Mouse (Mus musculus) right cerebral cortex, postnatal 25 days (tissue): ENCODE data around the gene Proser3.
"Not testable (repeated sequence)": the region's sequence is repeated elsewhere in the genome, so short reads cannot be mapped to it uniquely, and the experiment has no call there.

ENCODE experiments used
- DNase-seq: peaks from one replicate; pipeline ENCODE4 v3.0.0; 2022

The Proser3 gene

GRCm38 (mm10) chr7:30534633-30535577 lies 17.2 kb downstream of the Proser3 start, which contains the start of gene Arhgap33:
Gene Arhgap33 (minus strand): TSS chr7:30535060.
- peak; percentile 98 for DNase-seq

GRCm38 (mm10) chr7:30533941-30534632 lies 18.0 kb downstream of the Proser3 start:
- DNase-seq = no peak

- no peak for DNase-seq
Observed at GRCm38 (mm10) chr7:30532931-30533330, 19.2 kb downstream of the Proser3 start.

- peak; percentile 74 for DNase-seq
Observed at GRCm38 (mm10) chr7:30531291-30531815, 20.7 kb downstream of the Proser3 start.

DNA sequence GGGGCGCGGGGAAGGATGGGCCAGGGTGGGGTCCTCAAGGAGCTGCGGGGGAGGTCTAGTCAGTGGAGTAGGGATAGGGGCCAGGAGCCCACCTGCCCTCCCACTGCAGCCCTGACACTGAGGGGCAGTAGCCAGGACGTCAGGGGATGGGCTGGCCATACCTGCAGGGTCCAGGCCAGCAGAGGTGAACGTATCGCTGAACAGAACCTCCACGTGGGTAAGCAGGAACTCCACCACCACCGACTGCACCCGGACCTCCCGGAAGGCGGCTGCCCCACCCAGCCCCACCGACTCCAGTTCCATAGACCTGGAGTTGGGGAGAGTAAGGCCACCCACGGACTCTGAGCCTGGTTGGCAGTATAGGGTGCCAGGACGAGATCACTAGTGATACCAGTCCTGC lies 25.1 kb downstream of the Proser3 start:
- no peak for DNase-seq

GRCm38 (mm10) chr7:30526399-30526798 lies 25.7 kb downstream of the Proser3 start:
- no peak for DNase-seq

DNA sequence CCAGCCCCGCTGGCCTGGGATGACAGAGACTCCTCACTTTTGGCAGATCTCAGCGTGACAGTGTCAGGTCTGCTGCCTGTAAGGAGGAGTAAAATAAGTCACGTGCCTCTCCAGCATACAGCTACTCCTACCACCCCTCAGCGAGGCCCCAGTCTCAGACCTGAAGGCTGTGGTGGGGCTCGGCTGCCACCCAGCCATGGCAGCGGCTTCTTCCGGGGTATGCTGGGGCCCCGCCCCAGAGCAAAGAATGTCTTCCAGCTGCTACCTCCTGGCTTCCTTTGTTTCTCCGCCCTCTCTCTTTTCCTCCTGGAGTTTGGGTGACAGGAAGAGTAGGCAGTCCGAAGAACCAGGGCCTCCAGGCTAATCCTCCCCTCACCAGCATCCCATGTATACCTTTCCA lies 26.1 kb downstream of the Proser3 start:
- no peak for DNase-seq

GRCm38 (mm10) chr7:30524487-30524886 lies 27.6 kb downstream of the Proser3 start:
- DNase-seq = no peak

GRCm38 (mm10) chr7:30522871-30523270 lies 29.2 kb downstream of the Proser3 start:
- DNase-seq = no peak

GRCm38 (mm10) chr7:30520856-30521255 lies 31.2 kb downstream of the Proser3 start:
- no peak for DNase-seq

DNA sequence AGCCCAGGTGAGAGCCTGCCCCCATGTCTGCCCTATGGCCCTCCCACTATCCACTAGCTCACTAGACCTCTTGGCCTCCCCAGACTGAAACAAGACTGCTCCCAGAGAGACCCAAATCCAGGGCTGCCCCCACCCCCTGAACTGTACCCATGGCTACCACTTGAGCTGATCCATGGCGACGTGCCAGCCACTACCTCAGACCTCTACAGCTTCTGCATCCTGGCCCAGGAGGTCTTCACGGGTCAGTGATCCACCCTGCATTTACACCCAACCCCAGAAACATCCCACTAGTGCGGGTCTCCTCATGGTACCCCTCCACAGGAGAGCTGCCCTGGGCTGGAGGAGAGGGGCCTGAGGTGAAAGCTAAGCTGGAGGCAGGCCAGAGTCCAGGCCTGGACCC lies 31.7 kb downstream of the Proser3 start:
- no peak for DNase-seq

GRCm38 (mm10) chr7:30518325-30518724 lies 33.8 kb downstream of the Proser3 start:
- DNase-seq = no peak

DNA sequence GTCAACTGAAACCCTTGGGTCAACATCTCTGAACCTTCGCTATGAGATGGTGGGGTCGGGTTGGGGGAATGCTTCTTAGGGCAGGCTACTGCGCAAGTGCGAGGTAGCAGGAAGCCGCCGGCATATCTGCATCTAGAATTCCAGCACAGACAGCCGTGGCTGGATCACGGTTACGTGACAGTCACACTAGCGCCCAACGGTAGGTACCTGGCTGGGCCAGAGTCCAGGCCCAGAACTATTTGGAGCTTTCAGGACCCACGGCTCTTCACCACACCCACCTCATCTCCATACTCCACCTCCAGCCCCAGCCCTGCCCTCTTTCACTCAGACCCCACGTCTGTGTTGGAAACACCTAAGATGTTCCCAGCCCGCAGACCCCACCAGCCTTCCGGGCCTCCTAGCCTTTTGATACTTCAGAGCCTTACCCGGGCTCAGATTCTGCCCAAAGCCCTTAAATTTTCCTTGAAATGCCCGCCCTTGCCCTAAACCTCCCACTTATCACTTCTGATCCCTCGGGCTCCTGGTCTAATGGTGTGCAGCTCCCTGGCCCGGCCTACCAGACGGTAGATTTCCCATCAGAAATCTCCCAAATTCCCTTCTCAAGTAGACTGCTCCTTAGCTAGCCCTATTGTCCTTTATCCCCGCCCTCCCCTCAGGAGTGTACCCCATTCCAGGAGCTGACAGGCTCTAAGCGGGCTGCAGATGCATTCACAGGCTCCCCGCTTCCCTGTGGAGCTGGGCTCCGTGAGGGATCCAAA lies 36.9 kb downstream of the Proser3 start:
- no peak for DNase-seq

- no peak for DNase-seq
Observed at GRCm38 (mm10) chr7:30508061-30508460, 44.0 kb downstream of the Proser3 start.

GRCm38 (mm10) chr7:30501159-30501558 lies 50.9 kb downstream of the Proser3 start:
- DNase-seq = not testable (repeated sequence)

- not testable (repeated sequence) for DNase-seq
Observed at GRCm38 (mm10) chr7:30495506-30496042, 56.5 kb downstream of the Proser3 start.

DNA sequence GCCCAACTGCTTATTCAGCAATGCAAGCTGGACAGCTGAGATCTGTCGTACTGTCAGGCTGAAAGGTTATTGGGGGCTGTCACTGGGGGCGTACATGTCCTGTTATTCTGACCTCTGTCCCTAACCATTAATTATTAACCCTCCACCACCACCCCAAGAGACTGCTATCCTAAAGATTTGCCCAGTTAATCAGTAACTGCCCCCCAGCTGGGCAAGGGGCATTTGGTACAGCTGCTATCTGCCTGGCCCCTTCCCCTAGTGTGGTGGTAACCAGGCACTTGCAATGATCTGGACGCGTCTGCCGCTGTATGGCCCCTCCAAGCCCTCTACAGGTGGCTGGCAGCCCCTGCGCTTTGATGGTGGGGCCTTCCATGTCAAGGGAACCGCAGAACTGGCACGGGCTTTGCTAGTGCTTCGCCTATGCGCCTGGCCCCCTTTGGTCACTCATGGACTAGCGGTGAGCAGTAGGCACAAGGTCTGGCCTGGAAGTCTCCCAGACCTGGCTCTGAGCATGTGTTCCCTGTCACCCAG lies 58.6 kb downstream of the Proser3 start, which contains the start of gene Prodh2:
TSS of gene Prodh2 (plus strand) at position 222 of the 531 bp plus-strand sequence.
- no peak for DNase-seq

DNA sequence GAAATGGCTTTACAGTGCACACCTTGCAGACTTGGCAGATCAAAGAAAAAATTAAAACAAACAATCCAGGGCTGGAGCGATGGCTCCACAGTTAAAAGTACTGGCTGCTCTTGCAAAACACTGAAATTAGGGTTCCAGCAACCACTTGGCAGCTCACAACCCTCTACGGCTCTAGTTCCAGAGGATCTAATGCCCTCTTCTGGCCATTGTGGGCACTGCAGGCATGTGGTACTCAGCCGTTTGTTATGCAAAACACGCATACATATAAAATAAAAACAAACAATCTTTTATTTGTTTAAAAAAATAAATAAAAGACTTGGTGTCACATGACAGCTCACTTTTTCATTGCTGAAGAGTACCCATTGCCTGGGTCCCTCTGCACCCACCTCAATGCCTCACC lies 59.3 kb downstream of the Proser3 start:
- DNase-seq = peak; percentile 31

DNA sequence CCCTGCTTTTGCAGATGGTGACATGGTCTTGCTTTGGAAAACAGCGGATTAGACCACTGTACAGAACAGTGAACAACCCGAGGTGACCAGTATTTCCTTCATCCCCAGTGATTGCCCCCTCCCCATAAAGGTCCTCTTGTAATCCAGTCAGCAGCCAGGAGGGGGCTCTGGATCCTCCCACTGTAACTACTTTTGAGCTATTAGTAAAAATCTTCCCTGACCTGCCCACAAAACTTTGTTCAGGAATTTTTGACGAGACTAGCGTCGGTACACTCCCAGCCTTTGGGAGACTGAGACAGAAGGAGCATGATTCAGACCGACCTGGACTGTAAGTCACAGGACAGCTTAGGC lies 61.2 kb downstream of the Proser3 start:
- no peak for DNase-seq

DNA sequence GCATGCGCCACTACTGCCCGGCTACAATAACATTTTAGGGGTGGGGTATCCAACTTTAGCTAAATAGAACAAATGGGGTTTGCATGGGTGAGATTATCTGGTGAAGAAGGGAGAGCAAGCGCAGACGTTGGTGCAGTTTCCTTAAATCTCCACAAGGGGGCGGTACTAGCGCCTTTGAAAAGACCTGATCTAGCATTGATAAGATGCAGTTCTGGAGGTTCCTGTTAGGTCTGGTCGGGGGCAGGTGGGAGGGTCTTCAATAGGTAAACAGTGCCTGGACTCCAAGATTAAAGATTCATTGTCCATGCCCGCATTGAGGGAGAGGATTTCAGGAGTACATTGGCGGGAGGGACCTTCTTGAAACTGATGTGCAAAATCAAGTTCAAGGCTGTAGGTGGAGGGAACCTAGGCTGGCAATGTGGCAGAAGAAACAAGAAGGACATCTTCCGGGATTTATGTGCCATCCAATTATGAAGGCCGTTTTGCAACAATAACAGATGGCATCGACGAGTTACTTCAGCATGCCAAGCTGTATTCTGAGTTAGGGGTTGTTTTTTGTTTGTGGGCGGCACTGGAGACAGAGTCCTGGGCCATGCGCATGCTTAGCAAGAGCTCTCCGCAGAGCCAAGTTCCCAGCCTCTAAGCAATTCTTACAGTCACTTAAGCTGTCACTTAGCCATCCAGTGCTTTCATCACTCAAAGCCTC lies 61.7 kb downstream of the Proser3 start:
- DNase-seq = peak; percentile 40
